Comparison of ENCODE assay signal across 7 mouse cellular contexts in genomic region chr6:127541617-127542374, GRCm38 (mm10). TPM values are rescaled to one million over a fixed set of nuclear protein-coding genes. Genes with fewer than 3 reads are reported as not detected.
DNase-seq lines count a peak whose midpoint lies in the region; ATAC-seq and TF ChIP-seq lines count a peak whose summit lies in the region.

No protein-coding gene starts in this region.

- TF ChIP-seq POLR2A in ES-Bruce4 (IDR thresholded peaks at IDR 0.05; ENCODE audit: insufficient read depth, low read length), result no peak

- peak; percentile 22 for TF ChIP-seq CTCF in ES-Bruce4 (IDR thresholded peaks at IDR 0.05; ENCODE audit: low read depth, low read length)
- peak; percentile 86 for TF ChIP-seq CTCF in lung, postnatal 0 days (IDR thresholded peaks at IDR 0.05)

- peak; percentile 81 for DNase-seq in ZHBTc4 (ENCODE audit: low read depth, low spot score)
- DNase-seq in embryo, embryonic 10.5 days (ENCODE audit: low spot score), result peak; percentile 91
- DNase-seq in kidney, postnatal 14 days, result peak; percentile 71
- peak; percentile 90 for DNase-seq in lung, postnatal 0 days (ENCODE audit: low spot score)
- DNase-seq in right cerebral cortex, adult 18-20 months, result peak; percentile 73

- 33% methylated on average over 18 of the region's 18 CpGs for WGBS in heart, embryonic 12.5 days
- WGBS in lung, postnatal 0 days, result 38% methylated on average over 18 of the region's 18 CpGs

- ATAC-seq in heart, embryonic 12.5 days (ENCODE audit: insufficient number of reproducible peaks, low FRiP score), result 0 out of 2 replicates have a peak, but pooled peaks have one; percentile 22
- ATAC-seq in lung, postnatal 0 days, result peak; percentile 17; the same call in 1 of the 2 replicates

- no peaks in the 10 kb centered on the region for H3K27me3 ChIP-seq in ES-Bruce4 (ENCODE audit: control insufficient read depth, insufficient read depth, low read length, poor library complexity, severe bottlenecking)
- H3K27me3 ChIP-seq in heart, embryonic 12.5 days (replicated peaks), result peaks cover 42% of the 10 kb centered on the region
- H3K27me3 ChIP-seq in lung, postnatal 0 days (replicated peaks; ENCODE audit: insufficient read depth, low read length), result no peaks in the 10 kb centered on the region

- no peak overlapping the region for H3K4me3 ChIP-seq in ES-Bruce4 (ENCODE audit: low read depth, low read length)
- H3K4me3 ChIP-seq in heart, embryonic 12.5 days, result no peak overlapping the region
- no peak overlapping the region for H3K4me3 ChIP-seq in lung, postnatal 0 days (ENCODE audit: low read depth, low read length)

- H3K4me2 ChIP-seq in heart, embryonic 12.5 days, result no peak overlapping the region
- H3K4me2 ChIP-seq in lung, postnatal 0 days (replicated peaks; ENCODE audit: low read depth, low read length), result no peak overlapping the region

- H3K9ac ChIP-seq in ES-Bruce4 (ENCODE audit: low read depth, poor library complexity, severe bottlenecking), result no peak overlapping the region
- no peak overlapping the region for H3K9ac ChIP-seq in heart, embryonic 12.5 days
- H3K9ac ChIP-seq in lung, postnatal 0 days (replicated peaks; ENCODE audit: low read depth), result no peak overlapping the region

- no peak overlapping the region for H3K27ac ChIP-seq in ES-Bruce4 (ENCODE audit: insufficient read depth, low read length)
- no peak overlapping the region for H3K27ac ChIP-seq in heart, embryonic 12.5 days (ENCODE audit: poor library complexity, severe bottlenecking)
- H3K27ac ChIP-seq in lung, postnatal 0 days (ENCODE audit: low read length), result no peak overlapping the region

- H3K36me3 ChIP-seq in ES-Bruce4 (ENCODE audit: control insufficient read depth, insufficient read depth, low read length, poor library complexity, severe bottlenecking), result no peaks in the 10 kb centered on the region
- H3K36me3 ChIP-seq in heart, embryonic 12.5 days, result no peaks in the 10 kb centered on the region
- H3K36me3 ChIP-seq in lung, postnatal 0 days (ENCODE audit: insufficient read depth, low read length), result no peaks in the 10 kb centered on the region

- H3K4me1 ChIP-seq in ES-Bruce4 (ENCODE audit: control insufficient read depth, insufficient read depth, low read length), result no peaks in the 10 kb centered on the region
- no peaks in the 10 kb centered on the region; the same call in 1 of the 2 replicates for H3K4me1 ChIP-seq in heart, embryonic 12.5 days (replicated peaks)
- H3K4me1 ChIP-seq in lung, postnatal 0 days (ENCODE audit: insufficient read depth, low read depth, low read length), result no peaks in the 10 kb centered on the region

- no peak for TF ChIP-seq EP300 in ES-Bruce4 (IDR thresholded peaks at IDR 0.05; ENCODE audit: insufficient read depth, low read depth, low read length)
- no peak for TF ChIP-seq EP300 in lung, postnatal 0 days (IDR thresholded peaks at IDR 0.05)

- H3K9me3 ChIP-seq in ES-Bruce4 (replicated peaks; ENCODE audit: control insufficient read depth, insufficient read depth, low read length, poor library complexity, severe bottlenecking), result no peaks in the 10 kb centered on the region
- H3K9me3 ChIP-seq in heart, embryonic 12.5 days (replicated peaks), result no peaks in the 10 kb centered on the region
- no peaks in the 10 kb centered on the region for H3K9me3 ChIP-seq in lung, postnatal 0 days (ENCODE audit: low read length)

RNA-seq across cellular contexts. Expression of gene Cracr2a, which starts 19.3 kb away (rescaled TPM):
- polyA plus RNA-seq in ES-Bruce4 (2011; ENCODE audit: insufficient read depth, insufficient read length, low read depth, missing spikeins), result 0.19 and 0.21 TPM in 2 replicates
- 1.6 TPM in 2 replicates for polyA plus RNA-seq in heart, embryonic 12.5 days (2016; fragmentation: Nextera tagmentation; extraction: Ambion mirVana)
- 5.4 and 6.5 TPM in 2 replicates for polyA plus RNA-seq in lung, postnatal 0 days (2015; fragmentation: Nextera tagmentation; extraction: Ambion mirVana)
